Mouse (Mus musculus) stomach, postnatal 0 days (tissue): ENCODE measurements around the gene Hs6st2.

Source experiments
- CTCF ChIP-seq: IDR thresholded peaks from 2 replicates; pipeline ENCODE4 v1.5.1; 2016; ENCODE audit warnings: antibody characterized with exemption, low read depth, mild to moderate bottlenecking, moderate library complexity
- EP300 ChIP-seq: optimal IDR thresholded peaks from 2 replicates; pipeline ENCODE3; 2016; ENCODE audit warnings: antibody characterized with exemption

- TF ChIP-seq EP300, result no peak
- TF ChIP-seq CTCF, result no peak
Observed at GRCm38 (mm10) chrX:51506526-51506925, 175.1 kb downstream of the Hs6st2 start.
